Mouse (Mus musculus) E14TG2a.4 (cell line): Measurements from ENCODE around the gene Fmnl2.

Experiments
- CTCF ChIP-seq: conservative IDR thresholded peaks from 2 replicates; pipeline ENCODE4 v1.5.1; 2014; ENCODE audit warnings: low read length
- NANOG ChIP-seq: IDR thresholded peaks from 2 replicates; pipeline ENCODE4 v1.6.1; 2014; ENCODE audit warnings: borderline replicate concordance, low read length, mixed read lengths
- POU5F1 ChIP-seq: IDR thresholded peaks from 2 replicates; pipeline ENCODE4 v1.6.1; 2014; ENCODE audit warnings: low read length, borderline replicate concordance

DNA sequence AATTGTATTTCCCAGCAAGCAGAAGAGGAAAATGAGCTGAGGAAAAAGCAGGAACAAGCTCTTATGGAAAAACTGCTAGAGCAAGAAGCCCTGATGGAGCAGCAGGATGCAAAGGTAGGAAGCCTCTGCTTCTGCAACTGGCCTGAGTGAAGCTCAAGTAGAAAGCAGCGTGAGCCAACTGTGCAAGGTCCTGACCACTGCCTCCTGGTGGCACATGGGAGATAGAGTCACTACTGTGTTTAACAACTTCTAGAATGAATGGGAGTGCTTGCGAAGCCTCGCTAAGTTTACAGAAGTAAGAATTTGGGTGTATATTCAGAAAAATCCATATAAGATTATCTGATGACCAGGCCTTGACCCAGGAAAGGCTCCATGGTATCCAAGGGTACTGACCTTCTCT lies 268.3 kb downstream of the Fmnl2 start:
- peak; percentile 18; the same call in 1 of the 2 replicates for TF ChIP-seq CTCF
- TF ChIP-seq NANOG: no peak
- TF ChIP-seq POU5F1: no peak
